ENCODE assay signal across 8 mouse cellular contexts in the genomic region with DNA sequence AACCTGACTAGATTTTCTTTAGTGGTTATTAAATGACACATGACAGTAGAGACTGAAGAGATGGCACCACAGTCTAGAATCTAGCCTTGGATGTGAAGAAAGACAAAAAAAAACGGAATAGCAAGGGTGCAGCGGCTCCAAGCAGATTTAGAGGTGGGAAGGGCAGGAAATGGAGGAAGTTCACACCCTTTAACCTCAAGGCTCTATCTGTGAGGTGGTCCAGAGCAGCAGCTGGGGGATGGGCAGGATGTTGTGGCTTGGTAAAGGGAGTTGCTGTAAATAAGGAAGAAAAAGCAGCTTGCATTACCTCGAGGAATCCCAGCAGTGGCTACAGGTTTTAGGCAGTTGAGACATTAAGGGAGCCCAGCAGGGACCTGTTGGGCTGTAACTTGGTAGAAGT. TPM values are rescaled to one million over a fixed set of nuclear protein-coding genes. Genes with fewer than 3 reads are reported as not detected.
DNase-seq lines count a peak whose midpoint lies in the region; ATAC-seq and TF ChIP-seq lines count a peak whose summit lies in the region.

No protein-coding gene starts in this region.

- H3K27me3 ChIP-seq in intestine, postnatal 0 days (replicated peaks; ENCODE audit: control insufficient read depth, insufficient read depth, low read length): peaks cover 13% of the 10 kb centered on the region; the same call in 1 of the 2 replicates

- H3K27ac ChIP-seq in intestine, postnatal 0 days (ENCODE audit: low read depth, low read length): no peak overlapping the region

- TF ChIP-seq CTCF in intestine, postnatal 0 days (IDR thresholded peaks at IDR 0.05; ENCODE audit: low read depth): no peak

- no peaks in the 10 kb centered on the region for H3K4me1 ChIP-seq in intestine, postnatal 0 days (replicated peaks; ENCODE audit: control insufficient read depth, insufficient read depth, low read length)

- peak; percentile 82 for ATAC-seq in inflammation-experienced regulatory T-cells, adult 6 months
- ATAC-seq in intestine, postnatal 0 days: no peak

- 38% methylated on average over 3 of the region's 3 CpGs for WGBS in intestine, postnatal 0 days

- H3K9me3 ChIP-seq in intestine, postnatal 0 days (ENCODE audit: control insufficient read depth): no peaks in the 10 kb centered on the region

- no peak overlapping the region for H3K9ac ChIP-seq in intestine, postnatal 0 days (ENCODE audit: low read depth, low read length)

- H3K4me2 ChIP-seq in intestine, postnatal 0 days (replicated peaks; ENCODE audit: low read depth): no peak overlapping the region

- DNase-seq in heart, adult 11 months: peak; percentile 93
- DNase-seq in heart, adult 8-10 months (ENCODE audit: low spot score): no peak
- DNase-seq in lung, postnatal 10 days: peak; percentile 78
- DNase-seq in thymus, postnatal 36 days: peak; percentile 69 to 81
- DNase-seq in ovary, adult 18-20 months (ENCODE audit: low spot score): no peak
- DNase-seq in urinary bladder, adult 18-20 months (ENCODE audit: low spot score in 2 of 2): no peak

- no peak overlapping the region for H3K4me3 ChIP-seq in intestine, postnatal 0 days (ENCODE audit: low read depth, low read length)

- H3K36me3 ChIP-seq in intestine, postnatal 0 days (ENCODE audit: control insufficient read depth, insufficient read depth): no peaks in the 10 kb centered on the region

RNA-seq across cellular contexts. Expression of a gene that starts 23.4 kb away (rescaled TPM):
- 10 to 100 TPM; 29.4 to 31.0 (median 30.4) TPM for total RNA-seq in heart, adult 8-10 months (2022)
- polyA plus RNA-seq in inflammation-experienced regulatory T-cells, adult 6 months (2017; shearing (Covaris generic)): 100 to 1,000 TPM; 131 to 146 (median 133) TPM
- polyA plus RNA-seq in intestine, postnatal 0 days (2015; fragmentation: Nextera tagmentation; extraction: Ambion mirVana): 68.8 and 72.1 TPM in 2 replicates

RNA-seq across cellular contexts. Expression of a gene that starts 59.2 kb away (rescaled TPM):
- 10 to 100 TPM; 46.8 to 94.6 (median 64.6) TPM for total RNA-seq in heart, adult 8-10 months (2022)
- polyA plus RNA-seq in inflammation-experienced regulatory T-cells, adult 6 months (2017; shearing (Covaris generic)): 100 to 1,000 TPM; 482 to 526 (median 512) TPM
- polyA plus RNA-seq in intestine, postnatal 0 days (2015; fragmentation: Nextera tagmentation; extraction: Ambion mirVana): 320 and 345 TPM in 2 replicates

Comparison
In these comparisons a context has a peak if more than half of its experiments do, and no peak if none do; other contexts are left out.
1. DNase-seq: peak in heart, adult 11 months (single experiment), lung, postnatal 10 days (single experiment) and thymus, postnatal 36 days (2 of 2); none in heart, adult 8-10 months (single experiment), ovary, adult 18-20 months (single experiment) and urinary bladder, adult 18-20 months (0 of 2).